Mouse (Mus musculus) heart, embryonic 13.5 days (tissue): ENCODE results near the gene Mrpl55. TPM values are rescaled to one million over a fixed set of nuclear protein-coding genes. Genes with fewer than 3 reads are reported as not detected.
A peak's percentile ranks its signal among the peaks of the same experiment; 100 is the strongest.

Experiments used
- ATAC-seq: fragments of 200-750 bp; cut with Nextera tagmentation; 2 replicates; pipeline ENCODE4 v1.8.0; 2017; ENCODE audit warnings: moderate TSS enrichment; ENCODE audit not compliant: insufficient number of reproducible peaks, low FRiP score, low TSS enrichment; ENCODE audit errors: extremely low read depth
- H3K27ac ChIP-seq: fragments of 300-500 bp; sonication (generic); replicated peaks from 2 replicates; pipeline ENCODE4 v1.5.1; 2015; ENCODE audit warnings: moderate library complexity, mild to moderate bottlenecking, inconsistent platforms
- H3K27me3 ChIP-seq: fragments of 300-500 bp; sonication (generic); replicated peaks from 2 replicates; pipeline ENCODE4 v1.6.1; 2015; ENCODE audit warnings: mild to moderate bottlenecking, inconsistent platforms
- H3K36me3 ChIP-seq: fragments of 300-500 bp; sonication (generic); 2 replicates; pipeline ENCODE4 v1.6.1; 2015; ENCODE audit warnings: mild to moderate bottlenecking, inconsistent platforms
- H3K4me1 ChIP-seq: fragments of 300-500 bp; sonication (generic); 2 replicates; pipeline ENCODE4 v1.6.1; 2015; ENCODE audit warnings: inconsistent platforms
- H3K4me2 ChIP-seq: fragments of 300-500 bp; sonication (generic); 2 replicates; pipeline ENCODE4 v1.6.1; 2015; ENCODE audit warnings: inconsistent platforms, mild to moderate bottlenecking, moderate library complexity
- H3K4me3 ChIP-seq: fragments of 300-500 bp; sonication (generic); 2 replicates; pipeline ENCODE4 v1.5.1; 2015; ENCODE audit warnings: moderate library complexity, mild to moderate bottlenecking, inconsistent platforms
- H3K9ac ChIP-seq: fragments of 300-500 bp; sonication (generic); 2 replicates; pipeline ENCODE4 v1.6.1; 2015; ENCODE audit warnings: inconsistent platforms, mild to moderate bottlenecking, moderate library complexity
- H3K9me3 ChIP-seq: fragments of 300-500 bp; sonication (generic); 2 replicates; pipeline ENCODE4 v1.6.1; 2016; ENCODE audit warnings: inconsistent platforms
- WGBS: fragments of 180-500 bp; shearing (Covaris S2); methylation state at CpG from one replicate; pipeline ENCODE4 v1.1.7; 2015; ENCODE audit warnings: mixed read lengths; 5-methylcytosine and 5-hydroxymethylcytosine counted together
- polyA plus RNA-seq: library from polyadenylated mRNA; unstranded; fragments of >200 nt; fragmentation: Nextera tagmentation; extraction: Ambion mirVana; gene quantifications from 2 replicates; pipeline ENCODE4 v1.2.1, GENCODE M21; 2015

Mrpl55 gene
- polyA plus RNA-seq, 1 experiment from 2014 or later, result 105 TPM

DNA sequence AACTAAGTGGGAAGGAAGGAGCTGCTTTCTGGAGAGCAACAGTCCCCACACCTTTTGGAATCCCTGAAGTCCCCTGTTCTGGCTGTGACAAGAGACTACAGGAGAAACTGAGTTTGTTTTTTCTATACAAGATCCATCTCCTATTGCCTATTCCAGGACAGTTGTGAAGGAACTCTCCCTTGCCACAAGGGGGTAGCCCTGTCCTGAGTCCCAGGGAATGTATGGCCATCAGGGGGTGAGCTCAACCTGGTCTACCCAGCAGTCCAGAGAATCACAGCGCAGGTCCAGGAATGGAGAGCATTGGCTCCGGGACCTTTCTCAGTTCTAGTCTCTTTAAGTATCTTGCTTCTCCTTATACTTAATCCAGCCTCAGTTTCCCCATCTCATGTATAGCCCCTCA lies 30.5 kb downstream of the Mrpl55 start:
- H3K9ac ChIP-seq, result no peak overlapping the region
- peaks cover 27% of the 10 kb centered on the region; the same call in 1 of the 2 replicates for H3K27me3 ChIP-seq
- H3K9me3 ChIP-seq, result no peaks in the 10 kb centered on the region
- no peak overlapping the region for H3K4me3 ChIP-seq
- H3K4me2 ChIP-seq, result no peak overlapping the region
- H3K4me1 ChIP-seq, result peaks cover 16% of the 10 kb centered on the region
- H3K36me3 ChIP-seq, result no peaks in the 10 kb centered on the region
- no peak for ATAC-seq
- WGBS, result 48% methylated on average over 2 of the region's 2 CpGs
- H3K27ac ChIP-seq, result no peak overlapping the region

DNA sequence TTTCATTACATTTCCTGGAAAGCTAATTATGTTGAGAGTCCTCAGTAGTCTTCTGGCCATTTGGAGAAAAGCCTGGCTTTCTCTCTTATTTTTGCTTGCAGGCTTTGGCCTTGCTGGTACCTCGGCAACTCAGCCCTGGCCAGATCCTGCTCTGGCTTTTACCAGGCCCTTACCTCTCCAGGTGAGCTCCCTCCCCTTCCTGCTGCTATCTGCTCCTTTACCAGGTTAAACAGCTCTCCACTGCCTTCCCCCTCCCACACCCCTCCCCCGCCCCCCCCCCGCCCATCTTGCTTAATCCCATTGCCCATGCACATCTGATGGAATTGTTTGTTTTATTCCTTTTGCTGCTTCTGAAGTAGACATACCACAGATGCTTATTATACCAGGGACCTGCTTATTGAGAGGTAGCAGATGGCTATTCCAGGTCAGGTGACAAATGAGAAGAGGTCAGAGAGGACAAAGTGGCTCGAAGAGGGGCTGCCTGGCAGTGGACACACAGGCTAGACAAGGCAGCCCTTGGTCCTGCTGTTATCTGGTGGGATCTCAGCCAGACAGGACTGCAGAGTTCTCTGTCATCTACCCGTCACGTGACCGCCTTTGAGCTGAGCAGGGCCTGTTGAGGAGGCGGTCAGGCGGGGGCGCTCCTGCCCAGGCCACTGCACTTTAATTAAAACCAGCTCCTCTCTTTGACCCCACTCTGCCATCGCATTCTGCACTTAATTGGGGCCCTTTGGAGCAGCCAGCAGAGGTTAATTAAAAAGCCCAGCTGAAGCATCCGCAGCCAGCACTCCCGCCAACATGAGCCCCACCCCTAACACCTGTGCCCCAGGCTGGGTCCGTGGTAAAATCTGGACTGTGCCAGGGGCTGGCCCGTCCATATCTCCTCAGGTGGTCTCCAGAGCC lies 36.5 kb downstream of the Mrpl55 start:
- no peaks in the 10 kb centered on the region for H3K36me3 ChIP-seq
- no peak overlapping the region for H3K4me3 ChIP-seq
- 8% methylated on average over 14 of the region's 15 CpGs for WGBS
- H3K9me3 ChIP-seq, result no peaks in the 10 kb centered on the region
- peaks cover 11% of the 10 kb centered on the region for H3K4me1 ChIP-seq
- no peak overlapping the region for H3K27ac ChIP-seq
- no peak overlapping the region for H3K9ac ChIP-seq
- ATAC-seq, result peak; percentile 71; the same call in 1 of the 2 replicates
- H3K4me2 ChIP-seq, result peak overlapping the region; percentile 9; the same call in 1 of the 2 replicates
- peaks cover 66% of the 10 kb centered on the region for H3K27me3 ChIP-seq

DNA sequence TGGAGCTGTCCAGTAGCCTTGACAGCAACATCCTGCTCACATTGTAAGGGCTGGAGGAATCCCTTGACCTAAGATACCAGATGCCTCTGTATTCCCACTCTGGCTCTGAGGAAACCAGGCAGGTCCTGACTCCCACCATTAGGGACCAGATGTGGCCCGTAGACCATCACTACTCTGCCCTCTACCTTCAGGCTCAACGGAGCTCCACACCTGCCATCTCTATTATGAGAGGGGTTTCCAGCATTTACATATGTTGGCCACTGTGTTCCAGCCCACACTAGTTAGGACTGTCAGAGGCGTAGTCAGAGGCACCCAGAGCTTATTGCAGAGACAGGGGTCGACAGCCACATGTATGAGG lies 37.1 kb downstream of the Mrpl55 start:
- WGBS, result 66% methylated on average over 4 of the region's 4 CpGs
- no peaks in the 10 kb centered on the region for H3K36me3 ChIP-seq
- H3K4me3 ChIP-seq, result no peak overlapping the region
- peaks cover 11% of the 10 kb centered on the region for H3K4me1 ChIP-seq
- ATAC-seq, result no peak
- H3K4me2 ChIP-seq, result 0 out of 2 replicates have a peak overlapping the region, but pooled peaks have one; percentile 9
- no peak overlapping the region for H3K9ac ChIP-seq
- no peak overlapping the region for H3K27ac ChIP-seq
- H3K9me3 ChIP-seq, result no peaks in the 10 kb centered on the region
- H3K27me3 ChIP-seq, result peaks cover 69% of the 10 kb centered on the region

DNA sequence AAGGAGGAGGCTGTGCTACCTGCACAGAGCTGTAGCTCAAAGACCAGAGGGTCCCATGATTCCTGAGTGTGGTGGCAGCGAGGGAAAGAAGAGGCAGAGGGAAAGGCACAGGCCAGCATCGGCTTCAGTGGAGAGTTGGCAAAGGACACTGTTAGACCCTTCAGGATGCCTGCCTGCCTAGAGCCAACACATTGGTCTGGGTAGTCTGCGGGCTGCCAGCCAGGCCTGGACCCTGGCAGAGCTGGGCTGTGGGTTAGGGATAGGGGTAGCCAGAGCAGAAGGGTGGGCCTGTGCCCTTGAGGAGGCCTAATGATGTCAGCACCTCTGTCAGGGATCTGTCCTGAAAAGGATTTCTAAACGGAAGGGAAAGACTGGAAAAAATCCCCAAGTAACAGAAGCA lies 37.5 kb downstream of the Mrpl55 start:
- H3K9me3 ChIP-seq, result no peaks in the 10 kb centered on the region
- no peaks in the 10 kb centered on the region for H3K36me3 ChIP-seq
- ATAC-seq, result no peak
- H3K4me3 ChIP-seq, result no peak overlapping the region
- H3K27me3 ChIP-seq, result peaks cover 69% of the 10 kb centered on the region
- H3K4me2 ChIP-seq, result no peak overlapping the region
- H3K27ac ChIP-seq, result no peak overlapping the region
- H3K4me1 ChIP-seq, result peaks cover 11% of the 10 kb centered on the region
- 70% methylated on average over 4 of the region's 4 CpGs for WGBS
- H3K9ac ChIP-seq, result no peak overlapping the region

DNA sequence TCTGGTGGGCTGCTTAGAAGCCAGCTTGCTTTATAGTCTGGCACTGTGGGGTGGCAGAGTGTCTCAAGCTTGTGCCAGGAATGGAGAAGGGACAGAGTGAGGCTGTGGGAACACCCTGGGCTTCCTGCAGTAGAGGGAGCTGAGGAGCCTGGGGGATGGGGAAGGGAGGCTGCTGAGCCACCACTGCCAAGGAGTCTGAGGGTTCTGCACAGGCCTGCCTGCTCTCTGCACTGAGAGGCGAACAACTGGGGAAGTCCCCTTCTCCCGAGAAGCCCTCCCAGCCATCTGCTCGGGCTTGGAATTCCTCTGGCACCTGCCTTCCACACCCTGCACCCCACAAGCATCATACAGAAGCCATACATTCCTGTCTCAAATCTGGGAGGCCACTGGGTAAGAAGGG lies 39.6 kb downstream of the Mrpl55 start:
- H3K9ac ChIP-seq, result no peak overlapping the region
- peaks cover 11% of the 10 kb centered on the region for H3K4me1 ChIP-seq
- H3K4me3 ChIP-seq, result no peak overlapping the region
- H3K27me3 ChIP-seq, result peaks cover 73% of the 10 kb centered on the region
- H3K27ac ChIP-seq, result no peak overlapping the region
- H3K9me3 ChIP-seq, result no peaks in the 10 kb centered on the region
- ATAC-seq, result no peak
- WGBS, result 14% methylated on average over 3 of the region's 3 CpGs
- H3K36me3 ChIP-seq, result no peaks in the 10 kb centered on the region
- H3K4me2 ChIP-seq, result no peak overlapping the region

DNA sequence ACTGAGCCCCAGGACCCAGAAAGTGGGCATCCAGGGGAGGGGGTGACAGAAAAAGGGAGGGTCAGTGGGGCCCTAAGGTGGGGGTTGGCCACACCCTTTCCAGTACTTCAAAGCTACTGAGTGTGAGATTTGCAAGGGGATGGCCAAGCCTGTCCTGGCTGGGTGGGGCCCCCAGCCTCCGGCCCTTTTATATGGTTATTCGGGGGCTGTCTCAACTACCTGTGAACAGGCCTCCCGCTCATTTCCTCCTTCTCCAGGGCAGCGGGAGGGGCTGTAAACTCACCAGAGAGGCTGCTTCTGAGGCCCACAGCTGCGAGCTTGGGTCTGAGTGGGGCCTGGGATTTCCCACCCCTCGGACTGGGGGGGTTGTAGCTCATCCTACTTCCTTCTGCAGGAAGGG lies 41.6 kb downstream of the Mrpl55 start:
- H3K4me1 ChIP-seq, result peaks cover 6% of the 10 kb centered on the region
- WGBS, result 28% methylated on average over 6 of the region's 6 CpGs
- no peak overlapping the region for H3K4me3 ChIP-seq
- no peaks in the 10 kb centered on the region for H3K9me3 ChIP-seq
- no peaks in the 10 kb centered on the region for H3K36me3 ChIP-seq
- no peak overlapping the region for H3K27ac ChIP-seq
- no peak overlapping the region for H3K4me2 ChIP-seq
- peaks cover 84% of the 10 kb centered on the region for H3K27me3 ChIP-seq
- no peak for ATAC-seq
- H3K9ac ChIP-seq, result no peak overlapping the region

DNA sequence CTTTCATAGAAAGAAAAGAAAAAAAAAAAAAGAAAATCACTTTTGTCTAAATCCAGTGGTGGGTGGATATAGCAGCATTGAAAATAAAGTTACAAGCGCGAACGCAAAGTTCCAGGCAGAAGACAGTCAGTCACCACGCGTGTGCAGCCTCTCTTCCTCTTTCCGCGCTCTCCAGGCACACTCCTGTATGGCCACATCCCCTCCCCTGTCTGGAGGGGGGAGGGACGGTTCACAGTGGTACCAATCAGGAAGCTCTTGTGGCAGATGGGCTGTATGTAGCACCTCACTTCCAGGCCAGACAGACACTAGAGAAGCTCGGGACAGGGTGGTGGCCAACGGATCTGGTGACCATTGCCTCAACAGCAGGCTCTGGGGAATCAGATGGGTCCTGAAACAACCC lies 45.8 kb downstream of the Mrpl55 start:
- WGBS, result 58% methylated on average over 10 of the region's 10 CpGs
- Histone ChIP-seq H3K9ac (no peak overlapping the region), H3K4me3 (no peak overlapping the region), H3K4me2 (no peak overlapping the region), H3K4me1 (no peaks in the 10 kb centered on the region), H3K27me3 (peaks cover 84% of the 10 kb centered on the region), H3K27ac (no peak overlapping the region), H3K36me3 (no peaks in the 10 kb centered on the region), H3K9me3 (no peaks in the 10 kb centered on the region)
- no peak for ATAC-seq

Other genes starting within 250 kb of the Mrpl55 start
- 26.4 and 28.5 TPM in 2 replicates for gene Hist3h2a, start 247.8 kb upstream of the Mrpl55 start, polyA plus RNA-seq
- 0.43 and 0.76 TPM in 2 replicates for gene Trim17, start 247.8 kb upstream of the Mrpl55 start, polyA plus RNA-seq
- gene Trim11, start 224.4 kb upstream of the Mrpl55 start, polyA plus RNA-seq, result 25.6 and 28.2 TPM in 2 replicates
- gene Obscn, start 66.1 kb upstream of the Mrpl55 start, polyA plus RNA-seq, result 38.9 and 44.4 TPM in 2 replicates
- gene Iba57, start 38.7 kb upstream of the Mrpl55 start, polyA plus RNA-seq, result 8.1 and 8.7 TPM in 2 replicates
- 0.06 and 0.28 TPM in 2 replicates for gene Gjc2, start 19.3 kb upstream of the Mrpl55 start, polyA plus RNA-seq
- 114 and 123 TPM in 2 replicates for gene Guk1, start 10.3 kb upstream of the Mrpl55 start, polyA plus RNA-seq
- 22.6 and 23.1 TPM in 2 replicates for gene 2310033P09Rik, start 5.8 kb downstream of the Mrpl55 start, polyA plus RNA-seq
- 582 and 610 TPM in 2 replicates for gene Arf1, start 25.8 kb downstream of the Mrpl55 start, polyA plus RNA-seq
- gene Wnt3a, start 88.3 kb downstream of the Mrpl55 start, polyA plus RNA-seq, result not detected in 2 replicates
- gene Wnt9a, start 104.4 kb downstream of the Mrpl55 start, polyA plus RNA-seq, result 2.8 and 2.9 TPM in 2 replicates
- gene Prss38, start 173.2 kb downstream of the Mrpl55 start, polyA plus RNA-seq, result not detected in 2 replicates
- gene Jmjd4, start 247.6 kb downstream of the Mrpl55 start, polyA plus RNA-seq, result 10.5 and 11.9 TPM in 2 replicates
- gene Snap47, start 248.7 kb downstream of the Mrpl55 start, polyA plus RNA-seq, result 94.3 and 102 TPM in 2 replicates